Mouse (Mus musculus) ES-E14 (cell line): ENCODE measurements around the gene Mrps31. TPM values are rescaled to one million over a fixed set of nuclear protein-coding genes. Genes with fewer than 3 reads are reported as not detected.

Experiments used
- DNase-seq: peaks from one replicate; pipeline ENCODE4 v3.0.0-alpha.2; 2013; ENCODE audit warnings: low read depth, low spot score
- H3K27ac ChIP-seq: 2 replicates; pipeline ENCODE4 v1.5.1; 2012; ENCODE audit warnings: low read depth, mild to moderate bottlenecking, low read length, moderate library complexity, mixed read lengths; ENCODE audit not compliant: poor library complexity, insufficient read depth, severe bottlenecking
- H3K36me3 ChIP-seq: 2 replicates; pipeline ENCODE4 v1.6.1; 2012; ENCODE audit warnings: mild to moderate bottlenecking, low read length, moderate library complexity, mixed read lengths; ENCODE audit not compliant: control insufficient read depth, poor library complexity, insufficient read depth, severe bottlenecking
- H3K4me1 ChIP-seq, 2 experiments: fragments of 150-350 bp in 1 of 2; sonication (generic) in 1 of 2; 2 replicates each; pipeline ENCODE4 v1.6.1; 2012; ENCODE audit warnings: low read length in 2 of 2, mild to moderate bottlenecking in 1 of 2, mixed read lengths in 1 of 2; ENCODE audit not compliant: control insufficient read depth in 2 of 2, insufficient read depth in 2 of 2, poor library complexity in 1 of 2
- H3K4me3 ChIP-seq, 2 experiments: fragments of 150-350 bp in 1 of 2; sonication (generic) in 1 of 2; 2 replicates each; pipeline ENCODE4 v1.5.1; 2012; ENCODE audit warnings: low read length in 2 of 2, low read depth in 1 of 2, mild to moderate bottlenecking in 1 of 2, mixed read lengths in 1 of 2; ENCODE audit not compliant: insufficient read depth in 1 of 2, poor library complexity in 1 of 2, severe bottlenecking in 1 of 2
- H3K9ac ChIP-seq: 2 replicates; pipeline ENCODE4 v1.6.1; 2012; ENCODE audit warnings: low read depth, mild to moderate bottlenecking, low read length, mixed read lengths; ENCODE audit not compliant: poor library complexity, insufficient read depth, severe bottlenecking
- H3K9me3 ChIP-seq: fragments of 150-350 bp; sonication (generic); 2 replicates; pipeline ENCODE4 v1.6.1; 2012; ENCODE audit warnings: low read depth, mild to moderate bottlenecking, low read length; ENCODE audit not compliant: control insufficient read depth, insufficient read depth
- CHD2 ChIP-seq: IDR thresholded peaks from 2 replicates; pipeline ENCODE4 v1.6.1; 2014; ENCODE audit warnings: mild to moderate bottlenecking, low read depth, low read length, inconsistent platforms
- HCFC1 ChIP-seq: IDR thresholded peaks from 2 replicates; pipeline ENCODE4 v1.6.1; 2012; ENCODE audit warnings: low read length, inconsistent platforms, borderline replicate concordance; ENCODE audit not compliant: insufficient read depth
- MAFK ChIP-seq: IDR thresholded peaks from 2 replicates; pipeline ENCODE4 v1.6.1; 2014; ENCODE audit warnings: mild to moderate bottlenecking, low read depth, low read length, inconsistent platforms; ENCODE audit not compliant: insufficient read depth
- ZC3H11A ChIP-seq: IDR thresholded peaks from 2 replicates; pipeline ENCODE4 v1.6.1; 2012; ENCODE audit warnings: low read depth, mild to moderate bottlenecking, inconsistent platforms, low read length, borderline replicate concordance
- ZNF384 ChIP-seq: IDR thresholded peaks from 2 replicates; pipeline ENCODE4 v1.6.1; 2012; ENCODE audit warnings: low read depth, low read length, inconsistent platforms
- in situ Hi-C, 2 experiments: fragments of 600-800 bp; cut with MboI; formaldehyde crosslinking; loops; one replicate each; pipeline ENCODE4 v1.15.1; 2025; ENCODE audit warnings: low sequenced_read_pairs in 2 of 2, inconsistent platforms in 1 of 2; ENCODE audit not compliant: unreplicated experiment in 2 of 2
- total RNA-seq: library from RNA; depleted of rRNA; stranded (reverse); fragments of 300-350 nt; gene quantifications from 2 replicates; pipeline ENCODE4 v1.2.3, GENCODE M21; 2012; rRNA removed

Mrps31 gene
- total RNA-seq, 1 experiment, result 54.7 TPM

DNA sequence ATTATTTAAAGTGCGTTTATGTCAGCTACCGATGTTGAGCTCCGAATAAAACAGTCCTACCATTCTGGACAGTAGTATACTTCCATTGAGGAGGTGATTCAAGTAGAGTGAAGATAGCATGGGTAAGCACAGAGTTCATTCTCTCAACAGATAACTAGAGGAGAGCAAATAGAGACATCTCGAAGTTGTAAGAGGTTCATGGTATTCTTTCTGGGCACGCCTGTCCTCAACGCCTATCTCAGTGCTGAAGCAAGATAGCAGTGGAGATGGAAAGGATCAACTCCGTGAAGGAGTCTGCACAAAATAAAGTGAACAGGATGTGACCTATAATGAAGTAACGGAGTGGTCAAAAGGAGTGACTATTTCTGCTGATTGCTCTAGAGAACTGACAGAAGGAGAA, 810 bp downstream of the Mrps31 start:
- TF ChIP-seq CHD2 (no peak), ZNF384 (no peak), HCFC1 (no peak), ZC3H11A (no peak), MAFK (no peak)
- H3K4me1 ChIP-seq, result peaks cover 3 to 6% of the 10 kb centered on the region in 2 experiments; a peak in 3 of 4 replicates
- H3K36me3 ChIP-seq, result peaks cover 10% of the 10 kb centered on the region
- in situ Hi-C loops, result no loop called here
- no peaks in the 10 kb centered on the region for H3K9me3 ChIP-seq
- peak overlapping the region; percentile 92 to 96 for H3K4me3 ChIP-seq
- H3K27ac ChIP-seq, result no peak overlapping the region
- DNase-seq, result no peak
- H3K9ac ChIP-seq, result peak overlapping the region; percentile 94; the same call in 1 of the 2 replicates

Other genes with a start within 250 kb of the Mrps31 start
- 3.4 and 7.9 TPM in 2 replicates for gene Nek3, start 244.9 kb upstream of the Mrps31 start, total RNA-seq
- 67.4 and 68.7 TPM in 2 replicates for gene Ckap2, start 225.5 kb upstream of the Mrps31 start, total RNA-seq
- 20.6 and 25.9 TPM in 2 replicates for gene Vps36, start 218.6 kb upstream of the Mrps31 start, total RNA-seq
- 3.6 and 5.4 TPM in 2 replicates for gene Thsd1, start 184.0 kb upstream of the Mrps31 start, total RNA-seq
- not detected in 2 replicates for gene Tpte, start 127.9 kb upstream of the Mrps31 start, total RNA-seq
- 18.0 and 22.1 TPM in 2 replicates for gene Slc25a15, start 12.8 kb upstream of the Mrps31 start, total RNA-seq